Mouse (Mus musculus): ENCODE results near the gene Gm21764. TPM values are rescaled to one million over a fixed set of nuclear protein-coding genes. Genes with fewer than 3 reads are reported as not detected.
"Not testable (repeated sequence)": the region's sequence is repeated elsewhere in the genome, so short reads cannot be mapped to it uniquely, and the experiment has no call there.

The Gm21764 gene
- not detected in 2 replicates for polyA plus RNA-seq (2015; fragmentation: Nextera tagmentation; extraction: Ambion mirVana)

- not testable (repeated sequence) for ATAC-seq (replicated peaks; ENCODE audit: insufficient number of reproducible peaks, insufficient read depth, low FRiP score, low read depth)
Observed at GRCm38 (mm10) chrY:18061712-18062111, at the start of gene Gm21764. TSS of gene Gm21764 (minus strand) at chrY:18061812.

GRCm38 (mm10) chrY:18088816-18089215 is 27.2 kb upstream of the Gm21764 start, which contains the start of gene Ssty1:
TSS of gene Ssty1 (plus strand) at chrY:18089116.
- not testable (repeated sequence) for H3K36me3 ChIP-seq; H3K4me2 ChIP-seq; ATAC-seq (replicated peaks; ENCODE audit: insufficient number of reproducible peaks, insufficient read depth, low FRiP score, low read depth); H3K9ac ChIP-seq; H3K27me3 ChIP-seq; H3K4me1 ChIP-seq (replicated peaks); H3K9me3 ChIP-seq (replicated peaks); H3K27ac ChIP-seq; H3K4me3 ChIP-seq

More at GRCm38 (mm10) chrY:18061712-18062111, at the start of gene Gm21764:
- H3K9ac ChIP-seq; H3K4me3 ChIP-seq; H3K27ac ChIP-seq; H3K4me2 ChIP-seq; H3K4me1 ChIP-seq (replicated peaks); H3K27me3 ChIP-seq; H3K9me3 ChIP-seq (replicated peaks); H3K36me3 ChIP-seq: not testable (repeated sequence)
- WGBS: no CpG with 5 or more reads among the region's 3 CpGs

Other genes with a start within 250 kb of the Gm21764 start
- gene Gm21904, start 215.5 kb downstream of the Gm21764 start, polyA plus RNA-seq (2015; fragmentation: Nextera tagmentation; extraction: Ambion mirVana): not detected in 2 replicates
- gene Gm20772, start 187.1 kb downstream of the Gm21764 start, polyA plus RNA-seq (2015; fragmentation: Nextera tagmentation; extraction: Ambion mirVana): not detected in 2 replicates
- not detected in 2 replicates for gene Gm20831, start 187.1 kb downstream of the Gm21764 start, polyA plus RNA-seq (2015; fragmentation: Nextera tagmentation; extraction: Ambion mirVana)
- gene Srsy, start 124.5 kb downstream of the Gm21764 start, polyA plus RNA-seq (2015; fragmentation: Nextera tagmentation; extraction: Ambion mirVana): not detected in 2 replicates
- gene Ssty1, start 27.3 kb upstream of the Gm21764 start, polyA plus RNA-seq (2015; fragmentation: Nextera tagmentation; extraction: Ambion mirVana): not detected in 2 replicates